Mouse (Mus musculus): ENCODE measurements around the gene Slc22a12. TPM values are rescaled to one million over a fixed set of nuclear protein-coding genes. Genes with fewer than 3 reads are reported as not detected.
A peak's percentile ranks its signal among the peaks of the same experiment; 100 is the strongest.

Gene Slc22a12
- polyA plus RNA-seq, 1 experiment from 2014 or later, result 0.20 TPM

- peaks cover 50% of the 10 kb centered on the region; the same call in 1 of the 2 replicates for H3K27me3 ChIP-seq (replicated peaks; ENCODE audit: insufficient read depth, low read length)
- no peak overlapping the region for H3K27ac ChIP-seq (ENCODE audit: low read length)
- no peaks in the 10 kb centered on the region for H3K36me3 ChIP-seq (ENCODE audit: insufficient read depth, low read length)
- DNase-seq (ENCODE audit: low spot score) (no peak), ATAC-seq (no peak)
- no peak overlapping the region for H3K4me3 ChIP-seq (ENCODE audit: low read depth, low read length)
- no peaks in the 10 kb centered on the region for H3K9me3 ChIP-seq (ENCODE audit: low read length)
- WGBS, result 22% methylated on average over 8 of the region's 8 CpGs
- TF ChIP-seq EP300 (IDR thresholded peaks at IDR 0.05) (no peak), CTCF (IDR thresholded peaks at IDR 0.05) (no peak)
- no peak overlapping the region for H3K9ac ChIP-seq (replicated peaks; ENCODE audit: low read depth)
- no peak overlapping the region for H3K4me2 ChIP-seq (replicated peaks; ENCODE audit: low read depth, low read length)
- peaks cover 6% of the 10 kb centered on the region; the same call in 1 of the 2 replicates for H3K4me1 ChIP-seq (ENCODE audit: insufficient read depth, low read depth, low read length)
Measured at GRCm38 (mm10) chr19:6495714-6496113, 47.1 kb downstream of the Slc22a12 start.

- Histone ChIP-seq H3K27me3 (replicated peaks; ENCODE audit: insufficient read depth, low read length) (peaks cover 41% of the 10 kb centered on the region; the same call in 1 of the 2 replicates), H3K27ac (ENCODE audit: low read length) (no peak overlapping the region), H3K4me3 (ENCODE audit: low read depth, low read length) (no peak overlapping the region), H3K4me1 (ENCODE audit: insufficient read depth, low read depth, low read length) (peaks cover 6% of the 10 kb centered on the region; the same call in 1 of the 2 replicates), H3K4me2 (replicated peaks; ENCODE audit: low read depth, low read length) (no peak overlapping the region), H3K36me3 (ENCODE audit: insufficient read depth, low read length) (no peaks in the 10 kb centered on the region), H3K9ac (replicated peaks; ENCODE audit: low read depth) (no peak overlapping the region), H3K9me3 (ENCODE audit: low read length) (no peaks in the 10 kb centered on the region)
- DNase-seq (ENCODE audit: low spot score) (no peak), ATAC-seq (no peak)
- TF ChIP-seq EP300 (IDR thresholded peaks at IDR 0.05) (no peak), CTCF (IDR thresholded peaks at IDR 0.05) (no peak)
- WGBS, result 55% methylated on average over 18 of the region's 18 CpGs
Measured at GRCm38 (mm10) chr19:6494504-6495170, 48.2 kb downstream of the Slc22a12 start.

DNA sequence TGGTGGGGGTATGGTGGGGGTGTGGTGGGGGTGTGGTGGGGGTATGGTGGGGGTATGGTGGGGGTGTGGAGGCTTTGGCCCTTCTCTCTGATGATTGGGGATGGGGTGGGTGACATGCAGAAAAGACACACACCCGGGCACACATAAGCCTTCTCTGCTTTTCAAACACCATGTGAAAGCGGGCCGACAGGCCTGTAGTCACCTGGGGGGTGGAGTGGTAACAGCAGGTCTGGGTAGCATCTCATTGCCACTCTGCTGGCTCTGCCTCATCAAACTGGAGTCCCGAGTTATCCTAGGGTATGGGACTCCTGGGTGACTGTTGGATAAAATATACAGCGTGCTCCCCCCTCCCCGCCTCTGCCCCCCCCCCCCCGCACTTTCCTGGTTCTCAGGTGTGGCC, 48.8 kb downstream of the Slc22a12 start:
- Histone ChIP-seq H3K4me1 (ENCODE audit: insufficient read depth, low read depth, low read length) (peaks cover 6% of the 10 kb centered on the region; the same call in 1 of the 2 replicates), H3K9ac (replicated peaks; ENCODE audit: low read depth) (no peak overlapping the region), H3K27me3 (replicated peaks; ENCODE audit: insufficient read depth, low read length) (peaks cover 39% of the 10 kb centered on the region; the same call in 1 of the 2 replicates), H3K4me3 (ENCODE audit: low read depth, low read length) (no peak overlapping the region), H3K9me3 (ENCODE audit: low read length) (no peaks in the 10 kb centered on the region), H3K36me3 (ENCODE audit: insufficient read depth, low read length) (no peaks in the 10 kb centered on the region), H3K4me2 (replicated peaks; ENCODE audit: low read depth, low read length) (no peak overlapping the region), H3K27ac (ENCODE audit: low read length) (no peak overlapping the region)
- no peak for DNase-seq (ENCODE audit: low spot score)
- TF ChIP-seq CTCF (IDR thresholded peaks at IDR 0.05) (no peak), EP300 (IDR thresholded peaks at IDR 0.05) (no peak)
- WGBS, result 59% methylated on average over 5 of the region's 7 CpGs
- no peak for ATAC-seq

GRCm38 (mm10) chr19:6493219-6493618, 49.6 kb downstream of the Slc22a12 start:
- Histone ChIP-seq H3K4me1 (ENCODE audit: insufficient read depth, low read depth, low read length) (peaks cover 6% of the 10 kb centered on the region; the same call in 1 of the 2 replicates), H3K9me3 (ENCODE audit: low read length) (no peaks in the 10 kb centered on the region), H3K27me3 (replicated peaks; ENCODE audit: insufficient read depth, low read length) (peaks cover 31% of the 10 kb centered on the region; the same call in 1 of the 2 replicates), H3K4me3 (ENCODE audit: low read depth, low read length) (no peak overlapping the region), H3K36me3 (ENCODE audit: insufficient read depth, low read length) (no peaks in the 10 kb centered on the region), H3K4me2 (replicated peaks; ENCODE audit: low read depth, low read length) (no peak overlapping the region), H3K27ac (ENCODE audit: low read length) (no peak overlapping the region), H3K9ac (replicated peaks; ENCODE audit: low read depth) (no peak overlapping the region)
- TF ChIP-seq EP300 (IDR thresholded peaks at IDR 0.05) (no peak), CTCF (IDR thresholded peaks at IDR 0.05) (no peak)
- no peak for ATAC-seq
- DNase-seq (ENCODE audit: low spot score), result no peak
- 66% methylated on average over 6 of the region's 7 CpGs for WGBS

GRCm38 (mm10) chr19:6492124-6492523, 50.7 kb downstream of the Slc22a12 start:
- WGBS, result 21% methylated on average over 12 of the region's 12 CpGs

DNA sequence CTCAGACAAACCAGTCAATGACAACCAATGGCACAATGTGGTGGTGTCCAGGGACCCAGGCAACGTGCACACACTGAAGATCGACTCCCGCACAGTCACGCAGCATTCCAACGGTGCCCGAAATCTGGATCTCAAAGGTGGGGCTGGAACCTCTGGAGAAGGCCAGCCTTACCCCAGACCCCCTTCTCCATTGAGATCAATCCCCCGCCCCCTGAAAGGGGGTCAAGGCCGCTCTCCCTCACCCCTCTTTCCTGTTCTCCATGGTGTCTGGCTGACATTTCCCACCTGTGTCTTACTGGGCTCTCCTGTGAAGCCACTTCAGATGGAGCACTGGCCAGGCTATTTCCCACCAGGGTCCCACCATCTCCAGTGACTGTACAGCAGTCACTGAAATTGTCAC, 51.3 kb downstream of the Slc22a12 start:
- WGBS, result 63% methylated on average over 8 of the region's 8 CpGs
- H3K4me2 ChIP-seq (replicated peaks; ENCODE audit: low read depth, low read length), result no peak overlapping the region
- H3K9ac ChIP-seq (replicated peaks; ENCODE audit: low read depth), result no peak overlapping the region
- H3K4me1 ChIP-seq (ENCODE audit: insufficient read depth, low read depth, low read length), result no peaks in the 10 kb centered on the region
- ATAC-seq (no peak), DNase-seq (ENCODE audit: low spot score) (no peak)
- H3K36me3 ChIP-seq (ENCODE audit: insufficient read depth, low read length), result no peaks in the 10 kb centered on the region
- H3K9me3 ChIP-seq (ENCODE audit: low read length), result no peaks in the 10 kb centered on the region
- peaks cover 22% of the 10 kb centered on the region; the same call in 1 of the 2 replicates for H3K27me3 ChIP-seq (replicated peaks; ENCODE audit: insufficient read depth, low read length)
- no peak overlapping the region for H3K27ac ChIP-seq (ENCODE audit: low read length)
- TF ChIP-seq EP300 (IDR thresholded peaks at IDR 0.05) (no peak), CTCF (IDR thresholded peaks at IDR 0.05) (no peak)
- no peak overlapping the region for H3K4me3 ChIP-seq (ENCODE audit: low read depth, low read length)

More at GRCm38 (mm10) chr19:6492124-6492523, 50.7 kb downstream of the Slc22a12 start:
- H3K36me3 ChIP-seq (ENCODE audit: insufficient read depth, low read length), result no peaks in the 10 kb centered on the region
- ATAC-seq (no peak), DNase-seq (ENCODE audit: low spot score) (peak; percentile 76)
- H3K9ac ChIP-seq (replicated peaks; ENCODE audit: low read depth), result no peak overlapping the region
- H3K4me3 ChIP-seq (ENCODE audit: low read depth, low read length), result no peak overlapping the region
- no peaks in the 10 kb centered on the region for H3K4me1 ChIP-seq (ENCODE audit: insufficient read depth, low read depth, low read length)
- H3K4me2 ChIP-seq (replicated peaks; ENCODE audit: low read depth, low read length), result no peak overlapping the region
- no peaks in the 10 kb centered on the region for H3K9me3 ChIP-seq (ENCODE audit: low read length)
- TF ChIP-seq EP300 (IDR thresholded peaks at IDR 0.05), result no peak
- TF ChIP-seq CTCF (IDR thresholded peaks at IDR 0.05), result peak; percentile 83
- peaks cover 25% of the 10 kb centered on the region; the same call in 1 of the 2 replicates for H3K27me3 ChIP-seq (replicated peaks; ENCODE audit: insufficient read depth, low read length)
- no peak overlapping the region for H3K27ac ChIP-seq (ENCODE audit: low read length)

Data from lung, postnatal 0 days (tissue).